In the genomic region with DNA sequence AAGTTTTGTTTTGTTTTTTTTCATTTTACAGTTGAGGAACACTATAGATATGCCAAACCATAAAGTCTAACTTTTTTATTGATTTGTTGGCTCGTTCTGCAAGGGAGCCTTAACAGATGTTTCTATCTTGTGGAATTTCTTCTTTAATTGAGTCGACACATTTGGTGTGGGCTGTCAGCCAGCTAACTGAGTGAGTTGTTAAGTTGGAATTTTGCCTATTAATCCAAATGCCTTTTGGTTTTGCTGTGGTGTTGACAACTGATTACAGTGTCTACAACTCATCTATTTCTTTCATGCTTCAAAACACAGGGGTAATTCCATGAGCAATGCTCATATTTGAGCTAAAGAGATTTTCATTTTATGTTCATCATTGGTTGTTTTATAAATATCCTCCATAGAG, we compare ENCODE assay signal across 13 mouse cellular contexts. TPM values are rescaled to one million over a fixed set of nuclear protein-coding genes. Genes with fewer than 3 reads are reported as not detected.
DNase-seq lines count a peak whose midpoint lies in the region; ATAC-seq and TF ChIP-seq lines count a peak whose summit lies in the region.
"Had no signal": no experiment of that assay in that cellular context is flagged by ENCODE, and none has a peak within 500 bp of the region (broad histone marks: within the 10 kb centered on the region; RNA-seq: fewer than 3 reads in every experiment).

No protein-coding gene starts in this region.

- 30% methylated on average over 2 of the region's 2 CpGs for WGBS in kidney, adult 2 months

- no peak overlapping the region for H3K27ac ChIP-seq in kidney, adult 2 months (ENCODE audit: insufficient read depth, low read depth, low read length)
- H3K27ac ChIP-seq: limb, embryonic 15.5 days; neural tube, embryonic 13.5 days had no signal

- no peaks in the 10 kb centered on the region for H3K27me3 ChIP-seq in kidney, adult 2 months (replicated peaks; ENCODE audit: control insufficient read depth, insufficient read depth, low read length)
- H3K27me3 ChIP-seq: limb, embryonic 15.5 days; neural tube, embryonic 13.5 days had no signal

- no peak for TF ChIP-seq CTCF in kidney, adult 2 months (conservative IDR thresholded peaks at IDR 0.05; ENCODE audit: insufficient read depth, insufficient read length, low read depth, low read length)

- H3K36me3 ChIP-seq in kidney, adult 2 months (ENCODE audit: control insufficient read depth, insufficient read depth, low read length) = no peaks in the 10 kb centered on the region
- H3K36me3 ChIP-seq: limb, embryonic 15.5 days; neural tube, embryonic 13.5 days had no signal

- TF ChIP-seq POLR2A in kidney, adult 2 months (IDR thresholded peaks at IDR 0.05; ENCODE audit: low read depth, low read length) = no peak

- H3K4me1 ChIP-seq in kidney, adult 2 months (ENCODE audit: control insufficient read depth, insufficient read depth, low read length) = peaks cover 4% of the 10 kb centered on the region; the same call in 1 of the 2 replicates
- H3K4me1 ChIP-seq: limb, embryonic 15.5 days; neural tube, embryonic 13.5 days had no signal

- H3K4me3 ChIP-seq in kidney, adult 2 months (ENCODE audit: insufficient read depth, low read depth, low read length) = no peak overlapping the region
- H3K4me3 ChIP-seq: limb, embryonic 15.5 days; neural tube, embryonic 13.5 days had no signal

- no peak for ATAC-seq in CD4-positive, CD25-positive, alpha-beta regulatory T cell, adult 4 months
- ATAC-seq: inflammation-experienced regulatory T-cells, adult 6 months had no signal

- DNase-seq in adrenal gland, postnatal 10 days = peak; percentile 21
- DNase-seq in adrenal gland, adult 18-20 months (ENCODE audit: low spot score in 2 of 2) = no peak
- DNase-seq in kidney, adult 2 months = peak; percentile 47
- DNase-seq in kidney, adult 18-20 months = no peak
- DNase-seq in right cerebral cortex, adult 2 months (ENCODE audit: low spot score in 2 of 2) = peak; percentile 16 to 21
- DNase-seq in right cerebral cortex, postnatal 14 days = no peak
- DNase-seq in right cerebral cortex, postnatal 4 days = peak; percentile 21
- DNase-seq: adrenal gland, postnatal 25 days; cerebellum, adult 2 months had no signal

RNA-seq across cellular contexts. Expression of a gene that starts 20.7 kb away (rescaled TPM):
- 10 to 100 TPM; 10.0 to 10.2 TPM for total RNA-seq in adrenal gland, postnatal 10 days (2021)
- 10 to 100 TPM; 13.0 to 23.4 TPM for total RNA-seq in adrenal gland, adult 18-20 months (2021)
- polyA plus RNA-seq in kidney, adult 2 months (2012; rRNA removed) = 10.0 and 10.9 TPM in 2 replicates
- 1 to 10 TPM in 1 of 2 experiments, under 1 TPM in 1; 0.48 to 1.1 TPM for polyA plus RNA-seq in CD4-positive, CD25-positive, alpha-beta regulatory T cell, adult 4 months (2017; shearing (Covaris generic))

RNA-seq across cellular contexts. Expression of a gene that starts 45.4 kb away (rescaled TPM):
- total RNA-seq in adrenal gland, postnatal 10 days (2021) = 10 to 100 TPM; 12.9 to 17.9 TPM
- total RNA-seq in adrenal gland, adult 18-20 months (2021) = 10 to 100 TPM; 10.6 to 10.9 TPM
- 4.6 and 4.9 TPM in 2 replicates for polyA plus RNA-seq in kidney, adult 2 months (2012; rRNA removed)
- 10 to 100 TPM; 32.8 to 33.7 TPM for polyA plus RNA-seq in CD4-positive, CD25-positive, alpha-beta regulatory T cell, adult 4 months (2017; shearing (Covaris generic))

Comparison
In these comparisons a context has a peak if more than half of its experiments do, and no peak if none do; other contexts are left out.
1. DNase-seq: peak in adrenal gland, postnatal 10 days (single experiment), kidney, adult 2 months (single experiment), right cerebral cortex, adult 2 months (2 of 2) and right cerebral cortex, postnatal 4 days (single experiment); none in adrenal gland, adult 18-20 months (0 of 2), kidney, adult 18-20 months (single experiment) and right cerebral cortex, postnatal 14 days (single experiment).